Mouse (Mus musculus): ENCODE results near the gene Aagab. TPM values are rescaled to one million over a fixed set of nuclear protein-coding genes. Genes with fewer than 3 reads are reported as not detected.

The Aagab gene
- polyA plus RNA-seq, 1 experiment from 2014 or later = 54.1 TPM

DNA sequence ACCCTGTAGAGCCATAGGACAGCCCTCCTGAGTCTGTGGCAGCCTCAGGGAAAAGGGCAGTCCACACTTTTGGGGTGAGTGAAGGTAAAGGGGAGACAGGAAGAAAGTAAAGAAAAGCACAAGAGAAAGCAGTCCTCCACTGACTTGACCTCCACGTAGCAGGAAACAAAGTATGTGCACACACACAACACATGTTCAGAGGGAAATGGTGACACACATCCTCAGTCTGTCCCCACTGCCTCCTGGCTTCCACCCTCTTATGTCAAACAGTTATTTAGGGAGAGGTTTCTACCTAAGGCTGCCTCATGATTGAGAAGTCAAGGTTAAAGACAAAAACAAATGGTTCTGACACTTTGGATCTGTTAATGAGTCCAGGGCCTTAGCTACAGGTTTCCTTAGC is 88.1 kb downstream of the Aagab start:
- Histone ChIP-seq H3K36me3 (no peaks in the 10 kb centered on the region; the same call in 1 of the 2 replicates), H3K4me2 (replicated peaks) (no peak overlapping the region), H3K27me3 (no peaks in the 10 kb centered on the region), H3K9me3 (replicated peaks) (no peaks in the 10 kb centered on the region), H3K4me3 (no peak overlapping the region), H3K27ac (no peak overlapping the region), H3K9ac (no peak overlapping the region), H3K4me1 (peaks cover 4% of the 10 kb centered on the region; the same call in 1 of the 2 replicates)
- 100% methylated on average over 1 of the region's 1 CpGs for WGBS
- ATAC-seq (ENCODE audit: low FRiP score) = no peak

GRCm38 (mm10) chr9:63691960-63692359 is 89.5 kb downstream of the Aagab start:
- Histone ChIP-seq H3K36me3 (no peaks in the 10 kb centered on the region), H3K9me3 (replicated peaks) (no peaks in the 10 kb centered on the region), H3K4me1 (peaks cover 10% of the 10 kb centered on the region), H3K4me2 (replicated peaks) (no peak overlapping the region), H3K27me3 (no peaks in the 10 kb centered on the region), H3K9ac (no peak overlapping the region), H3K27ac (no peak overlapping the region), H3K4me3 (no peak overlapping the region)
- ATAC-seq (ENCODE audit: low FRiP score) = no peak
- WGBS = 74% methylated on average over 2 of the region's 2 CpGs

Other genes with a start within 250 kb of the Aagab start
- 42.0 and 43.0 TPM in 2 replicates for gene Map2k5, start 224.8 kb upstream of the Aagab start, polyA plus RNA-seq (2016; fragmentation: Nextera tagmentation; extraction: Ambion mirVana)
- 45.3 and 53.1 TPM in 2 replicates for gene 2300009A05Rik, start 203.4 kb upstream of the Aagab start, polyA plus RNA-seq (2016; fragmentation: Nextera tagmentation; extraction: Ambion mirVana)
- gene Iqch, start 167 bp upstream of the Aagab start, polyA plus RNA-seq (2016; fragmentation: Nextera tagmentation; extraction: Ambion mirVana) = 0.10 and 0.16 TPM in 2 replicates
- gene Smad3, start 155.3 kb downstream of the Aagab start, polyA plus RNA-seq (2016; fragmentation: Nextera tagmentation; extraction: Ambion mirVana) = 24.1 and 25.4 TPM in 2 replicates